Mouse (Mus musculus): ENCODE measurements around the gene Cytip. TPM values are rescaled to one million over a fixed set of nuclear protein-coding genes. Genes with fewer than 3 reads are reported as not detected.

Gene Cytip
- polyA plus RNA-seq, 1 experiment from 2014 or later, result 0.35 TPM

DNA sequence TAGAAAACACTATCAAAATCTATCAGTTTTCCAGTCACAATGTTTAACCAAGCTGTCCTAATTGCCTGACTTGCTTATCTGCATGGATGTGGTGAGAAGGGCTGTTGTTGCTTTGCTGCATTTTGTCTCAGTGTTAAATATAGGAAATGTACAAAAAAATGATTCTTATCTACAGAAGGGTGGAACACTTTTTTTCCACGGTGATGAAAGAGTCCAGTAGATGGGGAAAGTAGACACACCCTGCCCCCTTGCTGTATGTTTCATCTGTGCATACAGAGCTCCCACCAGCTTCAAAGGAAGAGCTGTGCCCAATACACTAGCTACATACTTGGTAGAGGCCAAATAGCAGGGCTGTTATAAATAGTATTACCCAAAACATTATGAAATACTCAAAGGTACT is 16.3 kb downstream of the Cytip start:
- Histone ChIP-seq H3K4me1 (replicated peaks) (peaks cover 6% of the 10 kb centered on the region), H3K27me3 (no peaks in the 10 kb centered on the region), H3K4me3 (no peak overlapping the region), H3K4me2 (no peak overlapping the region), H3K36me3 (no peaks in the 10 kb centered on the region), H3K9ac (no peak overlapping the region), H3K27ac (no peak overlapping the region), H3K9me3 (no peaks in the 10 kb centered on the region)
- WGBS, result 71% methylated on average over 1 of the region's 1 CpGs
- ATAC-seq (ENCODE audit: low FRiP score), result no peak

DNA sequence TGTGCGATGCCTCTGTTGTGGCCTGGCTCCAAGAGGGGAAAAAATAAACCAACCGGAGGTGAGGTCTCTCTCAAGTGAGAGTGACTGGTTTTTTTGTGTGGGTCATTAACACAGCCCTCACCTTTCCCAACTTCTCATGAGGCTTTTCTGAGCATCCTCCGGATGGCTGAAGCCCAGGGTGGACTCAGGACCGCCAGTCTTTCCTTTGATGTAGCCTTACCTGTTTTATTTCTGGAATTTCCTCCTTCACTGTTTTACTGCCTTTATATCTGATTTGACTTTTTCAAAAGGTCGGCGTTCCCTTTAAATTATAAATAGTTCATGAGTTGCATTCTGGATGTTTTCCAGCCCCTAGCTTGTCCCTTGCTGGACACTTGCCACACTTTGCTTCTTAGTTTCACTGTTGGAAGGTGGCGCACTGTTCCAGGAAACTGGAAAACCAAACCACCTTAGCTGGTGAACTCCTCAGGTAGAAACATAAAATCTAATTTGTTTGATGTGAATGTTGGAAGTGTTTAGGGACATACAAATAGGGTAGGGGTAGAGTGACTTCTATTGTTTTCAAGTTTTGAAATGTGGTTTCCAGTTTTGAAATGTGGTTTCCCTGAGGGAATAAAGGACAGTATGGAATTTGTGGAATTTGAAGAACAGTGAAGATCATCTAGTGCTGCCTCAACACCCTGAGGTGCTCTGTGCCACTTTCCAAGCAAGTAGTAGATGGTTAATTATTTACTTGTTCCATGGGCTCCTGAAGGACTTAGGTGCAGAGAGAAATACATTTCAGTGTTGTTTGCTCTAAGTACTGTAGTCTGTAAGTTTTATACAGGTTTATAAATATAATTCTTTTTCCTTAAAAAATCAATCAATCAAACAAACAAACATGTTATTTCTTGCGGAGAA is 19.7 kb downstream of the Cytip start:
- H3K9me3 ChIP-seq, result no peaks in the 10 kb centered on the region
- peaks cover 8% of the 10 kb centered on the region for H3K4me1 ChIP-seq (replicated peaks)
- H3K36me3 ChIP-seq, result no peaks in the 10 kb centered on the region
- H3K4me2 ChIP-seq, result no peak overlapping the region
- H3K27ac ChIP-seq, result 0 out of 2 replicates have a peak overlapping the region, but pooled peaks have one; percentile 74
- no peaks in the 10 kb centered on the region for H3K27me3 ChIP-seq
- H3K9ac ChIP-seq, result no peak overlapping the region
- whole genome bisulfite sequencing, result 86% methylated on average over 8 of the region's 8 CpGs
- no peak for ATAC-seq (ENCODE audit: low FRiP score)
- H3K4me3 ChIP-seq, result no peak overlapping the region

DNA sequence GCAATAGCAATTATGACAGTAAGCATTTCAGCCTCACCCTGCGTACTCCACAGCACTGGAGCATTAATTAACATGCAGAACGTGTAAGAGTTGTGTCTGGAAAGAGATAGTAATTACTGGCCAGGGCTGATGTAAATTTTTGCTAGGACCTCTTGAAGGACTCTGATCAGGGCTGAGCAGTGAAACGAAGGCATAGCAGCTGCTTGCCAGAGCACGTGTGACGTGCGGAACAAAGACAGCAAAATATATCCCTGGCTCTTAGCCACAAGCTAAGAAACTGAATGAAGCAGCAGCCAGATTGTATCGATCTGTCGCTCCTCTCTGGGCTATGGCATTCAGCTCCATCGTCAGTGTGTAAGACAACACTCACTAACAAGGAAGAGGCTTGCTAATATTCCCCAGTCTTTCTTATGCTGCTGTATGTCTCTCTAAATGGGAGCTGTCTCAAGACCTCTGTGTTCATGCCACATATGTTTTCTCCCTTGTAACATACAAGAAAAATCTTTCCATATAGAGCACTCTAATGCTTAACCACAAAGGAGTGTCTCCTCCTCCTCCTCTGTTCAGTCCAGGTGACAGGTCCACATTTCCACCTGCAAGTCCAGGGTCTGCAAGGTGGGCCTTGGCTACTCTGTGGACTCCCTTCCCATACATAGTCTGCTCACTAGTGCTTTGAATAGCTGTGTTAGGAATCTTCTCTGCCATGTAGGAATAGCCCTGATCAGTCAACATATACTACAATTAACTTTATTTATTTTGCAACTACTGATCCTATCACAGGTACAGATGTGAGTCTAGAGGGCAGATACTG is 20.7 kb downstream of the Cytip start:
- no peaks in the 10 kb centered on the region for H3K9me3 ChIP-seq
- H3K4me2 ChIP-seq, result peak overlapping the region; percentile 30; the same call in 1 of the 2 replicates
- peak; percentile 92 for ATAC-seq (ENCODE audit: low FRiP score)
- H3K36me3 ChIP-seq, result no peaks in the 10 kb centered on the region
- 43% methylated on average over 9 of the region's 9 CpGs for WGBS
- H3K4me1 ChIP-seq (replicated peaks), result peaks cover 8% of the 10 kb centered on the region
- H3K27me3 ChIP-seq, result no peaks in the 10 kb centered on the region
- H3K4me3 ChIP-seq, result no peak overlapping the region
- 0 out of 2 replicates have a peak overlapping the region, but pooled peaks have one; percentile 6 for H3K9ac ChIP-seq
- H3K27ac ChIP-seq, result peak overlapping the region; percentile 74

DNA sequence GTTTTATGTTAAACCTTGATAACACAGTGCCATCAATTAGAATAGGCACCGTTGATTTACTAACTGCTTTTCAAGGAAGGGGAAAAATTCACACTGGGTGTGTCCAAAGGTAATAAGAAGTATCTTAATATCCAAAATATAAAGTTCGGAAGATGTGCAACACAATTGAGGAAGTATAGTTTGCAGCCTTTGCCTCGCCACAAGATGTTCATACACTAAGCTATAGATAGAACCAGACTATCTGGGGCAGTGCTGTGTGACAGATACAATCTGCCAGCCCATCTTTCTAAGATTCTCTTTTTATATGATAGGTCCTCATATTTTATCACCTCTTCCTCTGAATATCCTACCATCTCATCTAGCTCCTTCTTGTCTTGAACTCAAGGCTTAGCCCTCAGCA is 22.4 kb downstream of the Cytip start:
- ATAC-seq (ENCODE audit: low FRiP score), result no peak
- Histone ChIP-seq H3K27ac (no peak overlapping the region), H3K9ac (no peak overlapping the region), H3K4me2 (no peak overlapping the region), H3K4me1 (replicated peaks) (peaks cover 8% of the 10 kb centered on the region), H3K9me3 (no peaks in the 10 kb centered on the region), H3K4me3 (no peak overlapping the region), H3K27me3 (no peaks in the 10 kb centered on the region), H3K36me3 (no peaks in the 10 kb centered on the region)
- WGBS, result 91% methylated on average over 3 of the region's 3 CpGs

DNA sequence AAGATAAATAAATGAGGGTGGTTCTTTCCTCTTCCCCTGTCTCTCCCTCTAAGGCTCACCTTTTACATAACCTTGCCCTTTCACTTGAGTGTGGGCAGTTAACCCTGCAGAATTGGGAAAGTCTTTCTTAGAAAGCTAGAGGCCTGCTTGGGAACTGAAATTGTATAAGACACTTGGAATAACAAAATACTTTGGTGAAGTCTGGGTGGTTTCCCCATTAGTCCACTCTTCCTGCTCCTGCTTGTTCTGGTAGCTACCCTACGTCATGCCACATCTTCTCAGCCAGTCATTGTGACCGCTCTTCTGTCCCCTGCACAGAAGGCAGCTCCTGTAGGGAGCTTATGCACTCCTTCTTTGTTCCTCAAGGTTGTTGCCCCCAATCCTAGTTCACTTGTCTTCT is 26.2 kb downstream of the Cytip start:
- H3K36me3 ChIP-seq, result no peaks in the 10 kb centered on the region
- ATAC-seq (ENCODE audit: low FRiP score), result no peak

DNA sequence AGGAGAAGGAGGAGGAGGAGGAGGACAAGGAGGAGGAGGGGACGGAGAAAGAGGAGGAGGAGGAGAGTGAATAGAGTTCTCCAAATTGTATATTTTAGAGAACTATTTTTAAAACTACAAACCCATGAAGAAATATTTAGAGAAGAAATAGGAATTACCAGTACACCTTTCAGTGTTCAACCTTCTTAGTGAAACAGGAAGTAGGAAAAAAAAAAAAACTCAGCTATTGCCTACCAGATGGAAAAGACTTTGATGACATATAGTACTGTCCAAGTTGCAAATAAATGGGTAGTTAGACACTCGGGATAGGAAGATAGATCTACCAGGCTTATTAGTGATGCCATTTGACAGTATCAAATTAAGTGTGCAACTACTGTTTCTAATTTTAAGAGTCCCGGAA is 27.7 kb downstream of the Cytip start:
- H3K4me2 ChIP-seq, result no peak overlapping the region
- H3K36me3 ChIP-seq, result no peaks in the 10 kb centered on the region
- no peaks in the 10 kb centered on the region for H3K9me3 ChIP-seq
- WGBS, result 89% methylated on average over 3 of the region's 3 CpGs
- no peak overlapping the region for H3K9ac ChIP-seq
- H3K27me3 ChIP-seq, result no peaks in the 10 kb centered on the region
- H3K4me1 ChIP-seq (replicated peaks), result no peaks in the 10 kb centered on the region
- no peak overlapping the region for H3K4me3 ChIP-seq
- ATAC-seq (ENCODE audit: low FRiP score), result no peak
- no peak overlapping the region for H3K27ac ChIP-seq

More for the DNA sequence above, 26.2 kb downstream of the Cytip start:
- Histone ChIP-seq H3K4me2 (no peak overlapping the region), H3K27me3 (no peaks in the 10 kb centered on the region), H3K4me3 (no peak overlapping the region), H3K9me3 (no peaks in the 10 kb centered on the region), H3K27ac (no peak overlapping the region), H3K9ac (no peak overlapping the region), H3K4me1 (replicated peaks) (peaks cover 3% of the 10 kb centered on the region)
- 87% methylated on average over 2 of the region's 2 CpGs for WGBS

DNA sequence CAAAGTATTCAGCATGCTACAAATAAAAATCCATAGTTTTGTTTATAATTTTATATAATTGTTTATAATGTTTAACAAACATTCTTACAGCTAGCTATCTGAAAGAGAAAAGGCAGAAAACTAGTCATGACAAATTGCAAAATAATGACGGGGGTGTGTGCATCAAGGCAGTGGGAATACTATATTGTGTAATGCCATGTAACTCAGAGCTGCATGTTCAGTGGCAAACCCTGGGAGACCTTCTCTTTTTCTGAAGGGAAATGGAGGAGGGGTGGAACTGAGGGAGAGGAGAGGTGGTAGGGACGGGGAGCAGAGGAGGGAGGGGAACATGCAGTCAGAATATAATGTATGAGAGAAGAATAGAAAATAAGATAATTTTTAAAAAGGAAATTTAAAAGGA is 28.6 kb downstream of the Cytip start:
- Histone ChIP-seq H3K36me3 (no peaks in the 10 kb centered on the region), H3K4me3 (no peak overlapping the region), H3K4me1 (replicated peaks) (no peaks in the 10 kb centered on the region), H3K9ac (no peak overlapping the region), H3K27ac (no peak overlapping the region), H3K9me3 (no peaks in the 10 kb centered on the region), H3K27me3 (no peaks in the 10 kb centered on the region), H3K4me2 (no peak overlapping the region)
- WGBS, result 76% methylated on average over 2 of the region's 2 CpGs
- ATAC-seq (ENCODE audit: low FRiP score), result no peak

DNA sequence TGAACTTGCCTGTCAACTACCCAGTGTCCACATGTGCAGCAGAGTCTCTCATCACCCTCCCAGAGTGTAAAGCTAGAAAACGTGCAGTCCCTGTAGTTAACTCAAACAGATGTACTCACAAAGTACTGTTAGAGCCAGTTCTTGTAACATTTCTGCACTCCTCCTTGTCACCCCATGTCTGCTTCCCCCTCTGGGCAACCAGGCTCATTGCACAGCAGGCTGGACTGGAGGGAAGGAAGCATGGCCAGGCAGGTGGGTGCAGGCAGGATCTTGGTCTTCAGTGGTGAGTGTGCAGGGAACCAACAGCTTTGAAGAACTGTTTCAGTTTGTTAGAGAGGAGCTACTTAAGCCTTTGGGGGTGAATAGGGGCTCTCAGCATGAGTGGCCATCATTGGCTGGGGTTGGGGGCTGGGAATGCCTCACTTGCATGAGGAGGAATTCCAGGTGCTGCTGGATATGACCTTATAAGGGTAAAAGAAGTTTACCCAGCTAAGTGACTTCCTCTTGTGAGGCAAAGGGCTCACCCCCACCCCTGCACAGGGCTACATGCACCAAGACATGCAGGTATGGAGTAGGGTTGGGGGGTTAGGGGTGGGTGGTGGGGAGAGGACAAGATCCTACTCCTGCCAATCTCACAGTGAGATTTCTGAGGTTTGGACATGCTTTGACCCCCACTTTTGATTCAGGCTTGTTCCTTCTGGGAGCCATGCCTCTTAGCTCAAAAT is 31.7 kb downstream of the Cytip start:
- Histone ChIP-seq H3K4me2 (no peak overlapping the region), H3K9ac (no peak overlapping the region), H3K27ac (no peak overlapping the region), H3K9me3 (no peaks in the 10 kb centered on the region), H3K4me3 (no peak overlapping the region), H3K27me3 (no peaks in the 10 kb centered on the region), H3K36me3 (no peaks in the 10 kb centered on the region), H3K4me1 (replicated peaks) (no peaks in the 10 kb centered on the region)
- no peak for ATAC-seq (ENCODE audit: low FRiP score)
- 69% methylated on average over 1 of the region's 1 CpGs for WGBS

DNA sequence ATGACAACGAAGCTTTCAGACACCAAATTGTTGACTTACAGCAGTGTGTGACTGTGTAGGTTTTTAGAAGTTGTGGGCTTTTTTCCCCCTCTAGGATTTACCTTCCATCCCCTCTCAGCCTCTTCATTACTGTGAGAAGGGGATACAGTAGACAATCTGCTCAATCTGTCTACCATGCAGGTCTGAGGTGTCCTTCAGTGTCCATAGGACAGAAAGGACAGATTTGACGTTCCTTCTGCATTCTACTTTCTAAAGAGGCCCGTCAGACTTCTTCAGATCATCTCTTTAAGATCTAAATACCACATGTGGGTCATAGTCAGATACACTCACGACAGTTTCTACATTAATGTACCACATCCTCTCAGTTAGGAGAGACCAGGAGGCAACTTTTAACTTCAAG is 33.5 kb downstream of the Cytip start:
- WGBS, result 89% methylated on average over 4 of the region's 4 CpGs
- H3K27ac ChIP-seq, result no peak overlapping the region
- no peak overlapping the region for H3K4me2 ChIP-seq
- no peaks in the 10 kb centered on the region for H3K4me1 ChIP-seq (replicated peaks)
- H3K9ac ChIP-seq, result no peak overlapping the region
- no peaks in the 10 kb centered on the region for H3K27me3 ChIP-seq
- H3K9me3 ChIP-seq, result no peaks in the 10 kb centered on the region
- no peaks in the 10 kb centered on the region for H3K36me3 ChIP-seq
- ATAC-seq (ENCODE audit: low FRiP score), result no peak
- no peak overlapping the region for H3K4me3 ChIP-seq

DNA sequence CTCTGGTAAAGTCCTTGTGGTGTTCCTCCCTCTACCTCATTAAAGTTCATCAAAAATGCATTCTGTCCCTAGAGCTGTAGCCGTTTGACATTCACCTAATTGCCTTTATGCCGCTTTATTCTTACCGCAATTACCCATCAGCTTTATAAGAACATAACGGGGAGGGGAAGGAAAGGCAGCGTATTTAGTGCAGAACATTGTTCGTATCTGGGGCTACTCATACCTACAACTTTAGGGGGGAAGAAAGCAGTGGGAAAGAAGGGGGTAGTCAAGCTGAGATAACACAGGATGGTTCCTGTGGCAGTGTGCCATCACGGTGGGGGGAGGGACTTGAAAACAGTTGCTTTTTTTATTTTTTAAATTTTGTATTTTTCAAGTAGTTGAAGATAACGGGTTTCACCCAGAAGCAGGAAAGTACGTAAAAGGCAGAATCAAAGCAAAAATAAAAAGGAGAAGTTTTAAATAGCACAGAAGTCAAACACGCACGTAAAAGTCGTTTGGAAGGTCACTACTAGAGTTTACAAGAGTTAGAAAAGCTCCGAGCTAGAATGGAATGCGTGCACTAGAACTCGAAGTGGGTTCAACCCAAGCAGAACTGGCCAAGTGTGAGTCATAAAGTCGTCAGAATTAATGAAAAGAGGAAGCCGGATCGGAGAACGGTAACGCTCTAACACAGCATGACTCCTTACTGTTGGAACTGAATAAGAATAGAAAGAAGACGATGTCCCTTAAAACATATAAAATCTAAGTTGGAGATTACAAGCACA is 34.6 kb downstream of the Cytip start:
- 83% methylated on average over 21 of the region's 21 CpGs for WGBS
- no peak overlapping the region for H3K27ac ChIP-seq
- no peaks in the 10 kb centered on the region for H3K27me3 ChIP-seq
- no peak overlapping the region for H3K4me3 ChIP-seq
- no peak for ATAC-seq (ENCODE audit: low FRiP score)
- H3K4me1 ChIP-seq (replicated peaks), result no peaks in the 10 kb centered on the region
- no peak overlapping the region for H3K4me2 ChIP-seq
- H3K9ac ChIP-seq, result no peak overlapping the region
- H3K36me3 ChIP-seq, result no peaks in the 10 kb centered on the region
- no peaks in the 10 kb centered on the region for H3K9me3 ChIP-seq

DNA sequence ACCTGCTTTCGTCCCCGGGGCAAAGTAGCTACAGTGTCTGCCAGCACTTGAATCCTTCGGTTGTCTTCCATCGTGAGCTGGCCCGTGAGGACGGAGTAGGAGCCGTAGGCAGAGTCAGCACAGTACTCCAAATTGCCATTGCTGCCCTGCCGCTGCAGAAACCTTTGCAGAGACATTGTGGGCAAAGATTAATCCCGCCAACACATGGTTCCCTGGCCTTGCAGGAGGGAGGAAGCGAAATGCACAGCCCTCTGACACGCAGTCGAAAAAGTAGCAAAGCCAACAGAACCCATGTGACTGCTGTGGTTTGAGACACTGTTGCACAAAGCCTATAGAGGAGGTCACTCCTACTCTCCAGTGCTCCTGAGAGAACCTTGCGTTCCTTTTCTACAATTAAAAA is 35.5 kb downstream of the Cytip start:
- WGBS, result 94% methylated on average over 13 of the region's 13 CpGs
- H3K27ac ChIP-seq, result no peak overlapping the region
- no peak overlapping the region for H3K9ac ChIP-seq
- H3K4me3 ChIP-seq, result no peak overlapping the region
- no peak overlapping the region for H3K4me2 ChIP-seq
- no peaks in the 10 kb centered on the region for H3K9me3 ChIP-seq
- no peak for ATAC-seq (ENCODE audit: low FRiP score)
- H3K36me3 ChIP-seq, result no peaks in the 10 kb centered on the region
- no peaks in the 10 kb centered on the region for H3K27me3 ChIP-seq
- H3K4me1 ChIP-seq (replicated peaks), result peaks cover 6% of the 10 kb centered on the region

Measured in hindbrain, embryonic 13.5 days (tissue).